Mouse (Mus musculus): ENCODE measurements around the gene Aox1. TPM values are rescaled to one million over a fixed set of nuclear protein-coding genes. Genes with fewer than 3 reads are reported as not detected.
A peak's percentile ranks its signal among the peaks of the same experiment; 100 is the strongest.

Aox1 gene
- polyA plus RNA-seq, 1 experiment from 2014 or later: 0.17 TPM

DNA sequence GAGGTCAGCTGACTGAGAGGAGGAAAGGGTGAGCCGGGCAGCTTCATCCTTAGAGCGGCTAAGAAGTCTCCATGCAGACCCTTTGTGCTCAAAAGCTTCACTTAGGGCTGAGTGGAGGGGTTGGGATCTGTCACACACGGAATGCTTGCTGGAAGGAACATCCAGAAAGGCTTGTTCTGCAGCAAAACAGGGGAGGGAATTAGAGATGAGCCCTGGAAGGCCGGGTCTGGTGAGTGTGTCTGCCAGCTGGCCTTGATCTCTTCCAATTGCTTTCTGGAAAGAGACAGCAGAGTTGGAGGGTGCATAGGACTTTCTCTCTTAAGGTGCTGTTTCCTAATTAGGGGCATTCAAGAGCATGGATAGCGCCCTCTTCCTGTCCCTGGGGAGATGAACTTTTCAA lies 59.6 kb downstream of the Aox1 start:
- Histone ChIP-seq H3K27ac (replicated peaks) (no peak overlapping the region), H3K4me3 (no peak overlapping the region), H3K36me3 (no peaks in the 10 kb centered on the region), H3K27me3 (no peaks in the 10 kb centered on the region), H3K4me2 (replicated peaks) (no peak overlapping the region), H3K9me3 (no peaks in the 10 kb centered on the region), H3K9ac (replicated peaks) (no peak overlapping the region), H3K4me1 (no peaks in the 10 kb centered on the region)
- ATAC-seq (ENCODE audit: low FRiP score, low read depth): no peak
- WGBS: 68% methylated on average over 5 of the region's 5 CpGs

DNA sequence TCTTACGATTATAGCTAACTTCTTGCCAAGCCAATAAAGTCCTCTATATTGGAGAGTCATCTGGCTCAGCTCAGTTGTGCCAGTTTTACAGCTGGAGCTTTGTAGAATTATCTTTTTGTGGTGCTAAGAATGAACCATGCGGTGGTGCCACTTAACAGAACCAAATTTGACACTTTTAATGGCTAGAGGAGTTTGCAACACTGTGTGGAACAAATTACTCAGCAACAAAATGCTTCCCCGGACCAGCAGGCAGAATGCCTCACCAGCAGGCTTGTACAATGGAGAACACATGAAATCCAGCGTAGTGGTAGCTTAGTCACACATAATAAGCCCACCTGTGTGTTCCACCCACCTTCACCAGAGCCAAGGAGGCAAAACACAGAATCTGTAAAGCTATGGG lies 60.5 kb downstream of the Aox1 start:
- Histone ChIP-seq H3K27ac (replicated peaks) (no peak overlapping the region), H3K4me1 (no peaks in the 10 kb centered on the region), H3K9ac (replicated peaks) (no peak overlapping the region), H3K36me3 (no peaks in the 10 kb centered on the region), H3K4me2 (replicated peaks) (no peak overlapping the region), H3K9me3 (no peaks in the 10 kb centered on the region), H3K4me3 (no peak overlapping the region), H3K27me3 (no peaks in the 10 kb centered on the region)
- 90% methylated on average over 4 of the region's 4 CpGs for WGBS
- no peak for ATAC-seq (ENCODE audit: low FRiP score, low read depth)

DNA sequence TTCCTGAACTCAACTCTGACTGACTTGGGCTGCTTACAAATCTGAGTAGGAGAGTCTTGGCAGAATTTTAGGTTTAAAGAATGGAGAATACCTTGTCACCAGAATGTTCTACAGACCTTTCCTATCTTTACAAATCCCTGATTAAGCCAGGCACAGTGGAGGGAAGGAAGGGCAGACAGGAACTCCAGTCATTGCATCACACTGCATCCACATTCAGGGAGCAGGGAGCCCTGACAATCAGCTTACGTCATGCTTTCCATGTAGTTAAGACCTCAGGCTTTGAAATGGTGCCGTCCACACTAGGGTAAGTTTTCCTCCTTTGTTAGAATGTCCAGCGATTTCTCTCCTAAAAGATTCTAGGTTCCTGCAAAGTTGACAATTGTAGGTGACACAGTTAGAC lies 61.5 kb downstream of the Aox1 start:
- Histone ChIP-seq H3K4me2 (replicated peaks) (no peak overlapping the region), H3K9ac (replicated peaks) (no peak overlapping the region), H3K4me3 (no peak overlapping the region), H3K27ac (replicated peaks) (no peak overlapping the region), H3K9me3 (no peaks in the 10 kb centered on the region), H3K4me1 (no peaks in the 10 kb centered on the region), H3K27me3 (no peaks in the 10 kb centered on the region), H3K36me3 (no peaks in the 10 kb centered on the region)
- WGBS: 78% methylated on average over 3 of the region's 3 CpGs
- no peak for ATAC-seq (ENCODE audit: low FRiP score, low read depth)

DNA sequence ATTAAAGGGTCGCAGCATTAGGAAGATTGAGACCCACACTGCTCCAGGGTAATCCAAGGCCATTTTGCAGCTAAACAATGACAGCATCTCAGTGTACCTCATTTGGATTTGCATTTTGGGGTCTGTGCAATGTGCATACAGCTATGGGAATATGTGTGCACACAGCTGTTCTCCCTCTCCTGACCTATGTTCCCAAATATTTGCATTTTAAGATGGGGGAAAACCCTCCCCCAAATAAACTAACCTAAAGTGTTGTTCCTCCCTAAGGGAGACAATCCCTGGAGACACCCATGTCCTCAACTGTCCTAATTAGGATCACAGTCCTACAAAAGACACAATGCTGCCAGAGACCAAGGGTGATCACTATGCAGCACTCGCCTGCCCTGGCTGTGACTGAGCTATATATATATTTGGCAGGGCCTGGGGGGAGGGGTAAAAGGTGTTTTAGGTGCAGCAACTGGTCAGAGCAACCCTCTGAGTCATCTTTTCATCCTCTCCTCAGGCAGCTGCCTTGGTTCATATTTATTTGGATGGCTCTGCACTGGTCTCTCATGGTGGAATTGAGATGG lies 62.3 kb downstream of the Aox1 start:
- ATAC-seq (ENCODE audit: low FRiP score, low read depth): no peak
- H3K4me2 ChIP-seq (replicated peaks): no peak overlapping the region
- 84% methylated on average over 2 of the region's 2 CpGs for WGBS
- no peak overlapping the region for H3K9ac ChIP-seq (replicated peaks)
- H3K27ac ChIP-seq (replicated peaks): no peak overlapping the region
- H3K36me3 ChIP-seq: no peaks in the 10 kb centered on the region
- H3K27me3 ChIP-seq: no peaks in the 10 kb centered on the region
- H3K4me3 ChIP-seq: no peak overlapping the region
- H3K4me1 ChIP-seq: no peaks in the 10 kb centered on the region
- H3K9me3 ChIP-seq: no peaks in the 10 kb centered on the region

DNA sequence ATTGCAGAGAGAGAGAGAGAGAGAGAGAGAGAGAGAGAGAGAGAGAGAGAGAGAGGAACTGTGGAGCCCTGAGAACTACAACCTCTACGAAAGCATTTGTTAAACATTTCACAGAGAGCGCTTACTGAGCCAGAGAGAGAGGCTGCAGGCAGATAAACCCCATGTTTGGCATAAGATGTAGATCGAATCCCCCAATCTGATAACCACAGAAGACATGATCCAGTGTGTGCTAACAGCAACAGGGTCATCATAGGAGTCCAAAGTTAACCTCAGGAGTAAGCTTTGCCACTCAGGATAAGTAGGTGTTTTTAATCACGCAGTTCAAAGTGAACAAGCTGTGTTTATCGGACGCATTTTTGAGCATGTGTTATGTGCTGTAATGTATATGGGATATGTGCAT lies 67.6 kb downstream of the Aox1 start:
- 92% methylated on average over 6 of the region's 6 CpGs for WGBS
- Histone ChIP-seq H3K9ac (replicated peaks) (no peak overlapping the region), H3K9me3 (no peaks in the 10 kb centered on the region), H3K27me3 (no peaks in the 10 kb centered on the region), H3K4me3 (no peak overlapping the region), H3K4me2 (replicated peaks) (no peak overlapping the region), H3K36me3 (no peaks in the 10 kb centered on the region), H3K27ac (replicated peaks) (no peak overlapping the region), H3K4me1 (no peaks in the 10 kb centered on the region)
- no peak for ATAC-seq (ENCODE audit: low FRiP score, low read depth)

DNA sequence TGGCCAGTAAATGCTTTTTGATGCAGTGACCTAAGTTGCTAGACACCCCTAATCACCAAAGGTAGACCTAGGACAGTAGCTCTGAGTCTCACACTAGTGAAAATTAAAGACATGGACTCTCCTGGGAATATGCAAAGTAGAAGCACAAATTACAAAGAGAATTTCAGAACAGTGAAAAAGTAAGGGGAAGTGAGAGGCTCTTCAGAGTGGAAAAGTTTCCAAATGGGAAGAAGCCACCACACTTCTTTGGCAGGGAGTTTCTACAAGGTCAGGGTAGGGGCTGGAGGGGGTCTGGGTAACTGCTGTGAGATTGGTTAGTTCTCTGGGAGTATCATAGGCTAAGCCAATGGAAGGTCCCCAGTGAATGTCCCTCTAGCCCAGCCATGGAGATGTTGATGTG lies 69.4 kb downstream of the Aox1 start:
- H3K27ac ChIP-seq (replicated peaks): no peak overlapping the region
- H3K36me3 ChIP-seq: no peaks in the 10 kb centered on the region
- no peak overlapping the region for H3K4me2 ChIP-seq (replicated peaks)
- no peaks in the 10 kb centered on the region for H3K27me3 ChIP-seq
- H3K9ac ChIP-seq (replicated peaks): no peak overlapping the region
- no peaks in the 10 kb centered on the region for H3K9me3 ChIP-seq
- no peak for ATAC-seq (ENCODE audit: low FRiP score, low read depth)
- no peak overlapping the region for H3K4me3 ChIP-seq
- no peaks in the 10 kb centered on the region for H3K4me1 ChIP-seq

DNA sequence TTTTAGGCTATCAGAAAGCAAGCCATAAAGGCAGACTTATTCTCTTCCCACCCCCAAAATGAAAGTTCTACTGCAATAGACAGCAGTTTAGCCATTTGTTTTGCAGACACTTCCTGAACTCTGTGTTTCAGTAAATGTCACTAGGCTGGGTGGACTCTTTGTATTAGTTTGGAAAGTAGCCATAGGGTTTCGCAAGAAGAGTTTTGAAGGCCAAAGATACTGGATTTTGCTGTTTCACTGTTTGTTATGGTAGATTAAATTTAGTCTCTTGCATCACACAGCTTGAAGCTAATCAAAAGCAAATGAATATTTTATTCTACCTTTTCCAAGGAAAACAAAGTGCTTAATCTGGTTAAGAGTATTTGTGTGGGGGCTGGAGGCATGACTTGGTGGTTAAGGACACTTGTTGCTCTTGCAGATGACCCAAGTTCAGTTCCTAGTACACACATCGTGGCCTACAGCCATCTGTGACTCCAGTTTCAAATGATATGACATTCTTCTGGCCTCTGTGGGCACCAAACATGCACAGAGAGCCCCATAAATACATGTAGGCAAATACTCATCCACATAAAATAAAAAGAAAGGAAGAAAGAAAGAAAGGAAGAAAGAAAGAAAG lies 71.9 kb downstream of the Aox1 start:
- H3K4me1 ChIP-seq: no peaks in the 10 kb centered on the region
- H3K4me3 ChIP-seq: no peak overlapping the region
- no peak overlapping the region for H3K27ac ChIP-seq (replicated peaks)
- no peaks in the 10 kb centered on the region for H3K9me3 ChIP-seq
- no peak overlapping the region for H3K4me2 ChIP-seq (replicated peaks)
- H3K9ac ChIP-seq (replicated peaks): no peak overlapping the region
- WGBS: 82% methylated on average over 2 of the region's 2 CpGs
- no peaks in the 10 kb centered on the region for H3K27me3 ChIP-seq
- ATAC-seq (ENCODE audit: low FRiP score, low read depth): no peak
- H3K36me3 ChIP-seq: no peaks in the 10 kb centered on the region

DNA sequence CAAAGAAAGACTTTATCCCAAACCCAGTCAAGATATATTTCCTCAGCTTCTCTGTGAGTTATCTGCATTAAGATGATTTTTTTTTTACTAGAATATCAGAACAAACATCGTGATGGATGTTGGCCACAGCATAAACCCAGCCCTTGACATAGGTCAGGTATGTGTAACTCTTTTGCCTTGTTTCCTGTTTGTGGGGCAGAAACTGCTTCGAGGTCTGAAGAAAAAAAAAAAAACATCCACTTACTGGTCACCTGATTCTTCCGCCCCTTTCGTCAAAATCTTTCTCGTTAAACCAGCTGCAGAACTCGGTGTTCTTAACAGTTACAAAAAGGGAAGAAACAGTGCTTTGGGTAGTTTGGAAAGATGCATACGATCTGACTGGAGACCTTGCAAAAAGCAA lies 72.8 kb downstream of the Aox1 start:
- Histone ChIP-seq H3K9me3 (no peaks in the 10 kb centered on the region), H3K4me3 (no peak overlapping the region), H3K27me3 (no peaks in the 10 kb centered on the region), H3K9ac (replicated peaks) (no peak overlapping the region), H3K36me3 (no peaks in the 10 kb centered on the region), H3K27ac (replicated peaks) (no peak overlapping the region), H3K4me2 (replicated peaks) (no peak overlapping the region), H3K4me1 (no peaks in the 10 kb centered on the region)
- 83% methylated on average over 7 of the region's 7 CpGs for WGBS
- no peak for ATAC-seq (ENCODE audit: low FRiP score, low read depth)

DNA sequence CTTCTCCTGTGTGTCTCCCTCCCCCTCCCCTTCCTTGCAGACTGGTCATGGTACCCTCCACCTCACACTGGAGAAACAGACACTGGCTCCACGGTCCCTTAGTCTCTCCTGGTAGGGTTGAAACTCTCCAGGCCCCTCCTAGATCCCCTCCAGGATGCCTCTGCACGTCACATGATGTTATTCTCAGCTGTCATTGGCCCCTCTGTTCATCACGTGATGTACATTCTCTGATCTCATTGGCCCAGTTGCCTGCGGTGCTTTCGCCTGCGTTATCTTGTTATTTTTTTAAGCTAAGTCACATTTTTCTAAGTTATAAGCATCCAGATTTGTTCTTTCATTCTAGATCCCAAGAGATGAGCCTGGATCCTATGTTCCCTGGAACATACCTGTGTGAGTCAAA lies 76.0 kb downstream of the Aox1 start:
- H3K27ac ChIP-seq (replicated peaks): no peak overlapping the region
- 88% methylated on average over 6 of the region's 6 CpGs for WGBS
- H3K4me2 ChIP-seq (replicated peaks): no peak overlapping the region
- no peaks in the 10 kb centered on the region for H3K27me3 ChIP-seq
- H3K4me3 ChIP-seq: no peak overlapping the region
- H3K4me1 ChIP-seq: no peaks in the 10 kb centered on the region
- ATAC-seq (ENCODE audit: low FRiP score, low read depth): no peak
- H3K36me3 ChIP-seq: no peaks in the 10 kb centered on the region
- H3K9me3 ChIP-seq: no peaks in the 10 kb centered on the region
- no peak overlapping the region for H3K9ac ChIP-seq (replicated peaks)

DNA sequence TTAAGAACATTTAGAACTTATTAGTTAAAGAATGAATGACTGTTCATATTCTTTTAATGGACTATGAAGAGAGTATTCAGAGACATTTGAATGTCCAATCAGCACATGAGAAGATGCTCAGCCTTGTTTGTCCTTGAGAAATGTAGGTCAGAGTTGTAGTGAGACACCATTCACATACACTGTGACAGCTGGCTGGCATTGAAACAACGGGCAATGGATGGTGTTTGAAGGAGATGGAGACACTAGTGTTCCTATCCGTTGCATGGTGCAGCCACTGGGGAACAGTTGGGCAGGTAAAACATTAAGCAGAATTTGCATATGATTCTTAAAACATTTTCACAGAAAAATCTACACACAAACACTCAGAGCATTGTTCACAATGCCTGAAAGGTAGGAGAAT lies 77.3 kb downstream of the Aox1 start:
- Histone ChIP-seq H3K9ac (replicated peaks) (no peak overlapping the region), H3K4me3 (no peak overlapping the region), H3K4me2 (replicated peaks) (no peak overlapping the region), H3K4me1 (no peaks in the 10 kb centered on the region), H3K36me3 (no peaks in the 10 kb centered on the region), H3K27ac (replicated peaks) (no peak overlapping the region), H3K9me3 (no peaks in the 10 kb centered on the region), H3K27me3 (no peaks in the 10 kb centered on the region)
- no peak for ATAC-seq (ENCODE audit: low FRiP score, low read depth)
- 92% methylated on average over 2 of the region's 2 CpGs for WGBS

DNA sequence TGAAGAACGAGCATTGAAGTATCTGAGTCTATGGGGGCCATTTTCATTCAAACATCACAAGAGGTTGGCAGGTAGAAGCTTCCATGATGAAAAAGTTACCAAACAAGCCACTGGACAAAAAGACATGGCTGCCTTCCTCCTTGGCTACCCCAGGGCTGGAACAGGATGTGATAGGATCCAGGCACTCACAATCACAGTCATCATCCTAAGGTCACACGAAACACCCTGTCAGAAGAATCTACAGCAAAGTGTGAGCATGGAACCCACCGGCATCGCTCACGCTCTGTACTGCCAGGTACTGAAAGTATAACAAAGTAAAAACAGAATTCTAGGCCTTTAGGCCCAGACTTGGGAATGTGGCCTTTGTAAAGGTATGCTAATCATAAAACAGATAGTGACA lies 80.5 kb downstream of the Aox1 start:
- ATAC-seq (ENCODE audit: low FRiP score, low read depth): no peak
- no peak overlapping the region for H3K9ac ChIP-seq (replicated peaks)
- H3K27me3 ChIP-seq: no peaks in the 10 kb centered on the region
- WGBS: 93% methylated on average over 5 of the region's 5 CpGs
- no peak overlapping the region for H3K27ac ChIP-seq (replicated peaks)
- H3K4me3 ChIP-seq: no peak overlapping the region
- no peak overlapping the region for H3K4me2 ChIP-seq (replicated peaks)
- no peaks in the 10 kb centered on the region for H3K9me3 ChIP-seq
- no peaks in the 10 kb centered on the region for H3K4me1 ChIP-seq
- H3K36me3 ChIP-seq: no peaks in the 10 kb centered on the region

DNA sequence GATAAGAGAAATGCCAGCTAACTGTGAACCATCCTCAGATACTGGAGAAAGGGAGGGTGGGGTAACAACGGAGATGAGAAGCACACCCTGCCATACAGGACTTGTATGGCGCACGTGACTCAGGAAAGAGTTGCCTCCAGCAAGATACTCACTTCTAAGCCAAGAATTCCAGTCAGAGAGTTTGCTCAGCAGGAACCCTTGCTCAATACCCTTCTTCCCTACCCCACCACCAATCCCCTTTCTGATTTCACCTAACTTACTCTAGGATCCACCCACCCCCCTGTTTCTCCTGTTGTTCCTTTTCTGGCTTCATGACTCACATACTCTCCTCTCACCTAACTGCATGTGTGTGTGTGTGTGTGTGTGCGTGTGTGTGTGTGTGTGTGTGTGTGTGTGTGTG lies 81.6 kb downstream of the Aox1 start:
- H3K27me3 ChIP-seq: no peaks in the 10 kb centered on the region
- WGBS: 88% methylated on average over 4 of the region's 4 CpGs
- no peaks in the 10 kb centered on the region for H3K9me3 ChIP-seq
- H3K4me3 ChIP-seq: no peak overlapping the region
- no peak overlapping the region for H3K4me2 ChIP-seq (replicated peaks)
- ATAC-seq (ENCODE audit: low FRiP score, low read depth): no peak
- no peaks in the 10 kb centered on the region for H3K36me3 ChIP-seq
- H3K27ac ChIP-seq (replicated peaks): no peak overlapping the region
- no peaks in the 10 kb centered on the region for H3K4me1 ChIP-seq
- H3K9ac ChIP-seq (replicated peaks): no peak overlapping the region

DNA sequence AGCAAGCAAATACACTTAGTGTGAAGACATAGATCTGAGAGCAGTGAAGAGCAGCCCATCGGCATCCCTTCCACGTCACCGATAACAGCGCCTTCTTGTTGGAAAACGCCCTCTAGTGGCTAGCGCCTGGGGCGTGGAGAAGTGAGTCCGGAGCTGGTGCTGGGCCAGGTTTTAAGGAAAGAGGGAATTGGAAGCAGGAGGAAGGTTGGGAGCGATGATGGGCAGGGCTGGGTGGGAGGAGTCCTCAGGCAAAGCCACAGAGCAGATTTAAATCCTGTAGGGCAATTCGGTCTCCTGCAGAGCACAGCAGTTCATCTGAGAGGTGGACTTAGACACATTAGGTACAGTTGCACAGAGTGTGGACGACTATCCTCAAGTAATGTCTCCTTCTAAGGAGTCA lies 83.1 kb downstream of the Aox1 start, which contains the start of gene Aox3:
Aox3 (plus strand) TSS at position 251 of the 400 bp plus-strand sequence.
- Histone ChIP-seq H3K27ac (replicated peaks) (no peak within 1 kb of the TSS), H3K27me3 (no peaks in the 10 kb centered on the region), H3K4me1 (no peaks in the 10 kb centered on the region), H3K4me2 (replicated peaks) (peak within 1 kb of the TSS; percentile 29), H3K4me3 (no peak within 1 kb of the TSS), H3K9me3 (no peaks in the 10 kb centered on the region), H3K36me3 (no peaks in the 10 kb centered on the region), H3K9ac (replicated peaks) (no peak within 1 kb of the TSS)
- 14% methylated on average over 11 of the region's 11 CpGs for whole genome bisulfite sequencing
- ATAC-seq (ENCODE audit: low FRiP score, low read depth): peak; percentile 72; the same call in 1 of the 2 replicates
